Mouse (Mus musculus): ENCODE measurements around the gene Zfyve21.

GRCm38 (mm10) chr12:111777919-111778318 is 36.1 kb upstream of the Zfyve21 start:
- TF ChIP-seq CTCF (IDR thresholded peaks at IDR 0.05; ENCODE audit: low read depth) (no peak), EP300 (IDR thresholded peaks at IDR 0.05; ENCODE audit: low read depth) (no peak)
